Mouse (Mus musculus) forebrain, embryonic 13.5 days (tissue): ENCODE data around the gene Prkg1. TPM values are rescaled to one million over a fixed set of nuclear protein-coding genes. Genes with fewer than 3 reads are reported as not detected.

Experiments used
- ATAC-seq: fragments of 200-750 bp; cut with Nextera tagmentation; 2 replicates; pipeline ENCODE4 v1.8.0; 2017
- H3K27ac ChIP-seq: fragments of 300-500 bp; sonication (generic); 2 replicates; pipeline ENCODE4 v1.5.1; 2015; ENCODE audit warnings: inconsistent platforms, mild to moderate bottlenecking, moderate library complexity
- H3K27me3 ChIP-seq: fragments of 300-500 bp; sonication (generic); 2 replicates; pipeline ENCODE4 v1.6.1; 2015; ENCODE audit warnings: mild to moderate bottlenecking, inconsistent platforms
- H3K36me3 ChIP-seq: fragments of 300-500 bp; sonication (generic); 2 replicates; pipeline ENCODE4 v1.6.1; 2015; ENCODE audit warnings: mild to moderate bottlenecking, inconsistent platforms; ENCODE audit not compliant: poor library complexity, severe bottlenecking
- H3K4me1 ChIP-seq: fragments of 300-500 bp; sonication (generic); 2 replicates; pipeline ENCODE4 v1.6.1; 2015; ENCODE audit warnings: inconsistent platforms
- H3K4me2 ChIP-seq: fragments of 300-500 bp; sonication (generic); 2 replicates; pipeline ENCODE4 v1.6.1; 2015; ENCODE audit warnings: inconsistent platforms, mild to moderate bottlenecking, moderate library complexity
- H3K4me3 ChIP-seq: fragments of 300-500 bp; sonication (generic); 2 replicates; pipeline ENCODE4 v1.5.1; 2015; ENCODE audit warnings: mild to moderate bottlenecking, inconsistent platforms
- H3K9ac ChIP-seq: fragments of 300-500 bp; sonication (generic); 2 replicates; pipeline ENCODE4 v1.6.1; 2015; ENCODE audit warnings: mild to moderate bottlenecking, inconsistent platforms
- H3K9me3 ChIP-seq: fragments of 300-500 bp; sonication (generic); replicated peaks from 2 replicates; pipeline ENCODE4 v1.6.1; 2016; ENCODE audit warnings: inconsistent platforms
- WGBS: fragments of 180-500 bp; shearing (Covaris S2); methylation state at CpG from one replicate; pipeline ENCODE4 v1.1.7; 2015; 5-methylcytosine and 5-hydroxymethylcytosine counted together
- polyA plus RNA-seq: library from polyadenylated mRNA; unstranded; fragments of >200 nt; fragmentation: Nextera tagmentation; extraction: Ambion mirVana; gene quantifications from 2 replicates; pipeline ENCODE4 v1.2.1, GENCODE M21; 2015

Gene Prkg1
- polyA plus RNA-seq, 1 experiment from 2014 or later: 1.3 TPM

DNA sequence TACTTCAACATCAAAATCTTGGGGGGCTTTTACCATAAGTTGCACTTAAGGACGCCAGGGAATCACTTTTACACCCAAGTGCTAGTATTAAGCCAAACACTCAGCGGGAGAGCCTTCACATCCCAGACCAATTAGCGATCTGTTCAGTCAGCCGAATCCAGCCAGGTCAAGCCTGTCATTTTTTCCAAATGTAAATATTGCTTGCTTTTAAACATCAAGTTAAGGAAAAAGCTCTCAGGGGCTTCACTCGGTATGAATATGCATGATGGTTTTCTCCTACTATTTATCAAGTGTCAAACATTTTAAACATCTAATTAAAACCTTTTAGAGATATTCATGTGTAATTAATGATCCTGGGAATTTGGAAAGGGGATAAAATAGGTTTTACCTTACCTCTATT, 611.4 kb downstream of the Prkg1 start:
- 10% methylated on average over 5 of the region's 5 CpGs for WGBS
- no peak overlapping the region for H3K4me3 ChIP-seq
- no peaks in the 10 kb centered on the region for H3K36me3 ChIP-seq
- no peak overlapping the region for H3K4me2 ChIP-seq
- H3K9ac ChIP-seq: no peak overlapping the region
- no peaks in the 10 kb centered on the region for H3K27me3 ChIP-seq
- H3K4me1 ChIP-seq: peaks cover 14% of the 10 kb centered on the region
- H3K27ac ChIP-seq: no peak overlapping the region
- peak; percentile 45; the same call in 1 of the 2 replicates for ATAC-seq
- H3K9me3 ChIP-seq: no peaks in the 10 kb centered on the region

DNA sequence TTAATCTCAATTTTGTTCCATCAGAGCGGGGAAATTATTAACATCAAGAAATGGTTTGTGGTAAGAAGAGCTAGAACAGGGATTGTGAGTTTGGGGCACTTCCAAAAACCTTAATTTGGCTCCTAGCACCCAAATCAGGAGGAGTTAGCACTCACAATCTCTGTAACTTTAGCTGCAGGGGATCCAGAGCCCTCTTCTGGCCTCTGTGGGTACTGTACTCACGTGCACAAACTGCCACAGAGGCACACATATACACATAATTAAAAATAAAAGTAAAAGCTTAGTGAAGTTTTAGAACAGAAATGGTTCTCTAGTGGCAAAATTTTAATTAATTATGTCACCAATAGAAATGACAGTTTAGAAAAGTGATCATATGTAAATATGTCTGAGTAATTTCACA, 614.9 kb downstream of the Prkg1 start:
- no peak overlapping the region for H3K4me2 ChIP-seq
- H3K27ac ChIP-seq: no peak overlapping the region
- no peaks in the 10 kb centered on the region for H3K27me3 ChIP-seq
- ATAC-seq: no peak
- 95% methylated on average over 2 of the region's 2 CpGs for WGBS
- H3K9ac ChIP-seq: no peak overlapping the region
- no peak overlapping the region for H3K4me3 ChIP-seq
- H3K4me1 ChIP-seq: peaks cover 14% of the 10 kb centered on the region
- no peaks in the 10 kb centered on the region for H3K9me3 ChIP-seq
- H3K36me3 ChIP-seq: no peaks in the 10 kb centered on the region

DNA sequence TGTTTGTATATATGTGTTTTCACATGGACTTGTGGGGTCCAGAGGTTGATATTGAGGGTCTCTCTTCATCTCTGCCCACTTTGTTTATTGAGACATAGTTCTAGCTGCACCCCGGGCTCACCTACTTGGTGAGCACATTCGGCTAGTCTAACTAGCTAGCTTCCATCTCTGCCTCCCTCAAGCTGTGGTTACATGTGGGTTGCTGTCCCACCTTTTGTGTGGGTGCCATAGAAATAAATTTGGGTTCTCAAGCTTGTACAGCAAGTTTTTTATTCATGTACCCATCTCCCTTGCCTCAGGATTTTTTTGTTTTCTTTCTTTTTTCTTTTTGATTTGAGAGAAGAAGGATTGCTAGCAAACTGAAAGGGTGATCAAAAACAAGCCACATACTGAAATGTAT, 617.4 kb downstream of the Prkg1 start:
- Histone ChIP-seq H3K9me3 (no peaks in the 10 kb centered on the region), H3K4me1 (no peaks in the 10 kb centered on the region), H3K4me2 (no peak overlapping the region), H3K9ac (no peak overlapping the region), H3K27ac (no peak overlapping the region), H3K27me3 (no peaks in the 10 kb centered on the region), H3K36me3 (no peaks in the 10 kb centered on the region), H3K4me3 (no peak overlapping the region)
- no peak for ATAC-seq
- WGBS: 100% methylated on average over 2 of the region's 2 CpGs

DNA sequence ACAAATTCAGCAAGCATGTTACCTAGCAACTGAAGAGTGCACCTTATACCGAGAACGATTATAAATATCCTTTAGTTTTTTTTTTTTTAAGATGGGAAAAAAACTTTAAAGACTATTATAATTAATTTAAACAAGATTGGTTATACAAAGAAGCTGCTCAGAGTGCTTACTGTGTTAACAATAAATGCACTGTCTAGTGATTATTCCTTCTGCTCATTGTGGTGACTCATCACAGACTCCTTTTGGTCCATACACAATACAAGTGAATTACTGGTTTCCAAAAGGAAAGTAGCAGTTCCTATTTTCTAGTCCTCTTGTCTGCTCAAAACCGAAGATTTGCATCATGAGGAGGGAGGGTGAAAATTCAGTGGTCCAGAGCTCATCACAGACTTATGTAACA, 618.7 kb downstream of the Prkg1 start:
- H3K36me3 ChIP-seq: no peaks in the 10 kb centered on the region
- H3K4me1 ChIP-seq: no peaks in the 10 kb centered on the region
- H3K4me2 ChIP-seq: no peak overlapping the region
- H3K9me3 ChIP-seq: no peaks in the 10 kb centered on the region
- H3K27ac ChIP-seq: no peak overlapping the region
- WGBS: 59% methylated on average over 3 of the region's 3 CpGs
- H3K27me3 ChIP-seq: no peaks in the 10 kb centered on the region
- ATAC-seq: no peak
- H3K4me3 ChIP-seq: no peak overlapping the region
- no peak overlapping the region for H3K9ac ChIP-seq

DNA sequence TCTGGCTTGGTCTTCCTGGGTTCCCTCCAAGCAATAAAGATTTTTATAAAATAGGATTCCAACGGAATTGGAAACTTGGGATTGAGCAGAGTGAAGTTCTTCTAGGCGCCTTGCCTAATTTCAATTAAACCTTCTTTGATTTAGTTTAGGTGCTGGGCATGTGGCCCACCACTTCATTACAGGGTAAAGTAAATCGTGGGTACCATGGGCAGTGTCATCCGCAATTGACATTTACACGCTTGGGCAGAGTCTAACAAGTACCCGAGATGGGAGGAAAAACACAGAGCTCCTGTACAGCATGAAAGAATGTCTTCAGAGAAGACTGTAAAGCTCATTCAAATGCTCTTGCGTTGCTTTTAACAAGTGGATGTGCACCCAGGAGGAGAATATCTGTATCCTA, 622.9 kb downstream of the Prkg1 start:
- no peak overlapping the region for H3K4me3 ChIP-seq
- H3K36me3 ChIP-seq: no peaks in the 10 kb centered on the region
- H3K4me2 ChIP-seq: no peak overlapping the region
- H3K27me3 ChIP-seq: no peaks in the 10 kb centered on the region
- no peaks in the 10 kb centered on the region for H3K9me3 ChIP-seq
- H3K9ac ChIP-seq: no peak overlapping the region
- H3K4me1 ChIP-seq: no peaks in the 10 kb centered on the region
- no peak overlapping the region for H3K27ac ChIP-seq
- WGBS: 80% methylated on average over 7 of the region's 7 CpGs
- ATAC-seq: peak; percentile 78; the same call in 1 of the 2 replicates

DNA sequence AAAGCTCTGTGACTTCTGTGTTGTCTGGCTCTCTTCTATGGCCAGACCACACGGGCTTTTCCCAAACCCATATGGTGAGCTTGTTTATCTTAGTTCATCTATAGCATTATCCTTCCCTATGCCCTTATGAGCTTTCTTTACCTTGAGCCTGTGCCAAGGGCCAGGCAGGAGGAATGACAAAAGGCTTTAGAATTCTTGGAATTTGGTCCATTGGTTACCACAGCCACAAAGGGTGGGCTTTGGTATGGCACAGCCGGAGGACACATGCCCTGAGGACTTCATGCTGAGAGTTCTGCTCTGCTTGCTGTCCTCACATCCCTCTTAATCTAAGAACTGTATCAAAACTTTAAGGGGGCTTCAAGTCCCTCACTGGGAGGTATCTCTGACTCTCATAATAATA, 628.5 kb downstream of the Prkg1 start:
- no peak for ATAC-seq
- WGBS: 8% methylated on average over 2 of the region's 2 CpGs

DNA sequence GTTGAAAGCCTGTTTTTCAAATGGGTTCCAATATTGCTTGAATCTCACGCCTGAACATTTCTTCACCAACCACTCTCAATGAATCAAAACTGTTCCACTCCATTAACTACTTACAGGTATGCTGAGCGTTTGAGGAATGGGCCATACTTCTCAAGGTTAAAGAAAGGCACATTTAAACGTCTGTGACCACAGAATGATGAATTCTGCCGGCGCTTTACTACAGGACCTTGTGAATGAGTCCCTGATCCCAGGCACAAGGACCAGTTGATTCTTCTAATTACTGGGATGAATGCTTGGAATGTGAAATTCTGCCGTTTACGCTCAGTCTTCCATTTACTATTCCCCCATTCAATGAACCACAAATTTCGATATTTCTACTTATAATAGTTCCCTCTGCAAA, 632.2 kb downstream of the Prkg1 start:
- H3K9me3 ChIP-seq: no peaks in the 10 kb centered on the region
- 86% methylated on average over 8 of the region's 8 CpGs for WGBS
- no peak overlapping the region for H3K4me3 ChIP-seq

More for the DNA sequence above, 628.5 kb downstream of the Prkg1 start:
- Histone ChIP-seq H3K4me1 (peaks cover 6% of the 10 kb centered on the region), H3K27ac (no peak overlapping the region), H3K4me2 (no peak overlapping the region), H3K4me3 (no peak overlapping the region), H3K36me3 (no peaks in the 10 kb centered on the region), H3K9me3 (no peaks in the 10 kb centered on the region), H3K27me3 (no peaks in the 10 kb centered on the region), H3K9ac (no peak overlapping the region)

DNA sequence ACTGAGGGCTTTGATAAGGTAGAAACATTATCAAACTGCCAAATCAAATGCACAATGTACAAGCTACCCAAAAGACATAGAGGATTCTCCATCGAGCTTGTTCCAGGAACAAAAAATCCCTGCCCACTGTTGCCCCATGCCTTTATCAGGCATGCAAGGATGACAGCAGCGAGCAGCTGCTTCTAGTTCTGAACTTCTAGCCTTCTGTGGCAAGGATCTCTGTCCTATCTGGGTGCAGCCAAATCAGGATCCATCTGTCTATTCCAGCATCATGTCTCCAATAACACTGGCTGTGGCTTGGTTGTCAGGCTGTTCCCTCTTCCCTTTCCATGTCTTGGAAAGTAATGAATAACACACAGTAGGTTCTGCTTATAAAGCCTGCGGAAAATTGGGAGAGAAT, 640.2 kb downstream of the Prkg1 start:
- H3K4me2 ChIP-seq: no peak overlapping the region
- H3K4me3 ChIP-seq: no peak overlapping the region
- H3K9me3 ChIP-seq: no peaks in the 10 kb centered on the region
- H3K9ac ChIP-seq: no peak overlapping the region
- no peak for ATAC-seq
- 90% methylated on average over 3 of the region's 3 CpGs for WGBS
- H3K27me3 ChIP-seq: no peaks in the 10 kb centered on the region
- H3K4me1 ChIP-seq: no peaks in the 10 kb centered on the region
- H3K36me3 ChIP-seq: no peaks in the 10 kb centered on the region
- H3K27ac ChIP-seq: no peak overlapping the region

More for the DNA sequence above, 632.2 kb downstream of the Prkg1 start:
- Histone ChIP-seq H3K4me2 (no peak overlapping the region), H3K36me3 (no peaks in the 10 kb centered on the region), H3K27me3 (no peaks in the 10 kb centered on the region), H3K27ac (no peak overlapping the region), H3K4me1 (peaks cover 6% of the 10 kb centered on the region), H3K9ac (no peak overlapping the region)
- no peak for ATAC-seq

DNA sequence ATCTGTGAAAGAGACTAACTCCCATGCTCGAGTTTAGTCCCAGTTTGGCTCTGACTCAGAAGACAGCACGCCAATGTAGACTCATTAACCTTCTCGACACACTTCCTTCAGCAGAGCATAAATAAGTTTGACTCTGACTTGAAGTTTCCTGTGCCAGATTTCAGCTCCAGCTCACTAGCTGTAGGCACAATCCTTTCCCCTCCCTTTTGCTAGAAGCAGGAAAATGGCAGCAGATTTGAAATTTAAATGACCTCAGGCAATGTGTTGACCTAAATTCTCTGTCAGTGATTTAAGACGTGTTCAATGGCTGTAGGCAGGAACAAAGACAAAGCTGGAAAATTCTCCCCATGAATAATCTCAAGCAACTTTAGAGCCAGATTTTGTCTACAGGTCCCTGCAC, 650.1 kb downstream of the Prkg1 start:
- H3K4me2 ChIP-seq: no peak overlapping the region
- H3K27me3 ChIP-seq: no peaks in the 10 kb centered on the region
- WGBS: 28% methylated on average over 4 of the region's 4 CpGs
- no peak overlapping the region for H3K4me3 ChIP-seq
- H3K36me3 ChIP-seq: no peaks in the 10 kb centered on the region
- no peak overlapping the region for H3K27ac ChIP-seq
- ATAC-seq: peak; percentile 90
- H3K9me3 ChIP-seq: no peaks in the 10 kb centered on the region
- H3K4me1 ChIP-seq: peaks cover 7% of the 10 kb centered on the region; the same call in 1 of the 2 replicates
- no peak overlapping the region for H3K9ac ChIP-seq

DNA sequence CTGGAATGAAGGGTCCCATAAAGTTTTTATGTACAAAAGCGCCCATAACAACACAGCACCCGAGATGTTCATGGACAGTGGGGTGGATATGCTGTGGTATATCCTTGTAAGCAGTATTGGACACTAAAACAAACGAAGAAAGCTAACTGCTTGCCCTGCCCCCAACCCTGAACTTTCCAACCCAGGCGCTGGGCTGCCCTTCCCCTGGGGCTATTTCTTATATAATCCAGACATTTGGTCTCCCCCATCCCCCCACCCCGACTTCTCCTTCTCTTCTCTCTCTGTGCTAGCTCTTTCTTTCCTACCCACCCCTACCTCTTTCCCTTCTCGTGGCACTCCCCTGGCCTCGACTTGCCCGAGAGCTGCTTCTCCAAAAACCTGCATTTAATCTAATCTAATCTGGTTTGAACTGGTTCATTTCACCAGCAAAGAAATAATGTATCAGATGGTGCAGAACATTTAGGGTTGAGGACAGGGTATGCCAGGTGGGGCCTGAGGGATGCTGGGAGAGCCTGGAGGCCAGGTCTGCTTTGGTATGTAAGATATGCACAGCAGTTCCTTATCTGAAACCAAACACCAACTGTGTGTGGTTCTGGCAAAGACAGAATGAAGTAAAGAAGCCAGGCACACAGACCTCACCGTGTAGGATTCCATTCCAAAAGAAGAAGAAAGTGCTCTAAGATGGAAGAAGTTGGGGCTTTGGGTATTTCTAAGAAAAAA, 657.8 kb downstream of the Prkg1 start:
- no peaks in the 10 kb centered on the region for H3K27me3 ChIP-seq
- H3K9me3 ChIP-seq: no peaks in the 10 kb centered on the region
- 34% methylated on average over 9 of the region's 9 CpGs for WGBS
- no peak overlapping the region for H3K4me3 ChIP-seq
- H3K27ac ChIP-seq: no peak overlapping the region
- H3K9ac ChIP-seq: no peak overlapping the region
- ATAC-seq: no peak
- H3K4me1 ChIP-seq: no peaks in the 10 kb centered on the region
- H3K36me3 ChIP-seq: no peaks in the 10 kb centered on the region
- no peak overlapping the region for H3K4me2 ChIP-seq

DNA sequence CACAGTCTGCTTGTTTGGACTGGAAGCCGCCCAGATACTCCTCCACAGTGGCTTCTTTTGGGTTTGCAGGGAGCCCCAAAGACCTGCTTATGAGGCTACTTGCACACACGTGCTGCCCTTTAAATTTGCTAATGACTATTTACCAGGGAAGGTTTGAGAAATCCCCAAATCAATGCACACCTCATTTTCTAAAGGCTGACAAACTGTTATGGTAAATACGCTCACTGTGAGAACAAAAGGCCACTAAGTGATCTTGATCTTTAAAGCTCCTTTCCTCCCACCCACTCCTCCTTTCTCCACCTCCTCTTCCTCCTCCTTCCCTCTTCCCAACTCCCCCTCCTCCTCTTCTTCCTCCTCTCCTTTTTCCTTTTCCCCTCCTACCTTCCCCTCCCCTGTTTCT, 658.8 kb downstream of the Prkg1 start:
- ATAC-seq: no peak
- Histone ChIP-seq H3K27me3 (no peaks in the 10 kb centered on the region), H3K4me3 (no peak overlapping the region)

DNA sequence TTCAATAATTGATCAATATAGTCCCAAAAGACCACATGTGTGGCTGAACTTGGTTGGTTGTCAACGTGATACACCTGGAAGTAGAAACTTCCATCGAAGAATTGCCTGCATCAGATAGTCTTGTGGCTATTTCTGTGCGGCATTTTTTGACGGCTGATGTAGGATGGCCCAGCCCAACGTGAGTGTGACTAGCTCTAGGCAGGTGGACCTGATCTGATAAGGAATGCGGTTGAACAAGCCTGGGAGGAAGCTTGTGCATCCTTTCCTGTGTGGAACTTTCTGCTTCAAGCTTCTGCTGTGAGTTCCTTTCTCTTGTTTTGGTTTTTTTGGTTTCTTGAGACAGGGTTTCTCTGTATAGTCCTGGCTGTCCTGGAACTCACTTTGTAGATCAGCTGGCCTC, 660.1 kb downstream of the Prkg1 start:
- no peak for ATAC-seq
- H3K9me3 ChIP-seq: no peaks in the 10 kb centered on the region
- H3K36me3 ChIP-seq: no peaks in the 10 kb centered on the region
- no peak overlapping the region for H3K4me2 ChIP-seq
- 88% methylated on average over 6 of the region's 6 CpGs for WGBS
- H3K4me1 ChIP-seq: no peaks in the 10 kb centered on the region
- H3K27me3 ChIP-seq: no peaks in the 10 kb centered on the region
- no peak overlapping the region for H3K27ac ChIP-seq
- no peak overlapping the region for H3K4me3 ChIP-seq
- H3K9ac ChIP-seq: no peak overlapping the region

More for the DNA sequence above, 658.8 kb downstream of the Prkg1 start:
- no peaks in the 10 kb centered on the region for H3K36me3 ChIP-seq
- no peak overlapping the region for H3K27ac ChIP-seq
- H3K9ac ChIP-seq: no peak overlapping the region
- no peak overlapping the region for H3K4me2 ChIP-seq
- WGBS: 28% methylated on average over 3 of the region's 3 CpGs
- no peaks in the 10 kb centered on the region for H3K9me3 ChIP-seq
- no peaks in the 10 kb centered on the region for H3K4me1 ChIP-seq

DNA sequence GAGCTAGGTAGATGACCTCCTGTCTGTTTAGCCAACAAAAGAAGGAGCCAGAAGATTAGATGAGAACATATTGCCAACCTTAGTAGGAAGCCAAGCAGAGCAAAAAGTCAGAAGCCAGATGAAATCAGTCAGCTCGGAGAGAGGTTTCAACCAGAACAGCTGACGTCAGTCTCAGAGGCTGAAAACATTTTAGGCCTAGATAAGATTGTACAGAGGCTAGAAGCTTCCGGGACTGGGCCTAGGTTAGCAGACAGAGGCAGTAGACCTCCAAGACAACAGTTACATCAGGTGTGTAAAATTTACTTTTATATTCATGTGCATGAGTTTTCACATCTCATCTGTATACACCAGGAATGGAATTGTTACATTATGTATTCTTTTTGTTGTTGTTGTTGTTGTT, 665.5 kb downstream of the Prkg1 start:
- Histone ChIP-seq H3K27ac (no peak overlapping the region), H3K4me1 (no peaks in the 10 kb centered on the region), H3K27me3 (no peaks in the 10 kb centered on the region), H3K9ac (no peak overlapping the region), H3K4me3 (no peak overlapping the region), H3K9me3 (no peaks in the 10 kb centered on the region), H3K36me3 (no peaks in the 10 kb centered on the region), H3K4me2 (no peak overlapping the region)
- 93% methylated on average over 3 of the region's 3 CpGs for WGBS
- ATAC-seq: no peak
